Mouse (Mus musculus): ENCODE measurements around the gene Gpn2. TPM values are rescaled to one million over a fixed set of nuclear protein-coding genes. Genes with fewer than 3 reads are reported as not detected.

Gene Gpn2
- polyA plus RNA-seq, 1 experiment from 2014 or later = 20.4 TPM

DNA sequence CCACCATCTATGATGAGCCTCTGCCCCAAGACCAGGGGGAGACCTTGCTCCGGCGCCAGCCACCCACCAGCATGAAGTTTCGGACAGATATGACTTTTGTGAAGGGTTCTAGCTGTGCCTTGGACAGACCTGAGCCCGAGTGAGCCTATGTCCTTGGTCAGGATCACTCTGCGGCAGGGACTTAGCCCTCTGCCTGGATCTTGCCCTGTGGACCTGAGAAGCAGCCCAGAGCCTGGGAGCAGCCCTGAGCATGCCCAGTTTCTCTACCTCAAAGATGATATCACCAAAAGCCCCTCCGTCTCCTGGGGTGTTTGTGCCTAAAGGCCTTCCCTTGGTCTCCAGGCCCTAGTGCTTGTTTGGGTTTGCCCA lies 488 bp upstream of the Gpn2 start:
- peak overlapping the region; percentile 99 for H3K4me2 ChIP-seq (replicated peaks)
- peak overlapping the region; percentile 87 for H3K27ac ChIP-seq
- peak overlapping the region; percentile 85 for H3K4me3 ChIP-seq (replicated peaks; ENCODE audit: low read length)
- 65% methylated on average over 6 of the region's 6 CpGs for WGBS
- no peaks in the 10 kb centered on the region for H3K27me3 ChIP-seq (ENCODE audit: control insufficient read depth, insufficient read depth, low read length)
- peaks cover 12% of the 10 kb centered on the region; the same call in 1 of the 2 replicates for H3K4me1 ChIP-seq (replicated peaks; ENCODE audit: control insufficient read depth, insufficient read depth, low read length)
- H3K36me3 ChIP-seq (replicated peaks; ENCODE audit: control insufficient read depth, insufficient read depth) = peaks cover 57% of the 10 kb centered on the region
- ATAC-seq (ENCODE audit: low FRiP score) (peak; percentile 5; the same call in 1 of the 2 replicates), DNase-seq (ENCODE audit: low spot score) (no peak)
- peak overlapping the region; percentile 83 for H3K9ac ChIP-seq
- no peaks in the 10 kb centered on the region for H3K9me3 ChIP-seq (ENCODE audit: control insufficient read depth, low read length)

DNA sequence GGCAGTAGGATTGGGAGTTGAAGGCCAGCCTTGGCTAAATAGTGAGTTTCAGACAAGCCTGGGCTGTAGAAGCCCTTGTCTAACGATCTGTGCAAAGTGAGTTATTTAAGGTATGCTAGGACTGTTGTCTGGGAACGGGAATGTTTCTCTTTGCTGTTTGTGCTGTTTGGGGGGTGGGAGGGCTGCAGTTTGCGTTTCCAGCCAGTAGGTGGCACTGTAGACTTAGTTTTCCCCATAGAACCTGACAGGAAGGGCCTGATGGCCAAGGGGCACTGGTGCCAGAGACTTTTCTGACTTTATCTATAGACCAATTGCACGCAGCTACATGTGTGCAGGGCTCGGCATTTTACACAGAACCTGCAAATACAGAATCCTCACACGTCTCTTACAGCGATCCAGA lies 8.4 kb downstream of the Gpn2 start:
- H3K4me3 ChIP-seq (replicated peaks; ENCODE audit: low read length) = no peak overlapping the region
- no peaks in the 10 kb centered on the region for H3K9me3 ChIP-seq (ENCODE audit: control insufficient read depth, low read length)
- peaks cover 4% of the 10 kb centered on the region; the same call in 1 of the 2 replicates for H3K27me3 ChIP-seq (ENCODE audit: control insufficient read depth, insufficient read depth, low read length)
- H3K4me2 ChIP-seq (replicated peaks) = no peak overlapping the region
- ATAC-seq (ENCODE audit: low FRiP score) (no peak), DNase-seq (ENCODE audit: low spot score) (peak; percentile 86)
- H3K27ac ChIP-seq = no peak overlapping the region
- H3K4me1 ChIP-seq (replicated peaks; ENCODE audit: control insufficient read depth, insufficient read depth, low read length) = no peaks in the 10 kb centered on the region
- H3K36me3 ChIP-seq (replicated peaks; ENCODE audit: control insufficient read depth, insufficient read depth) = peaks cover 43% of the 10 kb centered on the region
- WGBS = 39% methylated on average over 7 of the region's 7 CpGs
- no peak overlapping the region for H3K9ac ChIP-seq

DNA sequence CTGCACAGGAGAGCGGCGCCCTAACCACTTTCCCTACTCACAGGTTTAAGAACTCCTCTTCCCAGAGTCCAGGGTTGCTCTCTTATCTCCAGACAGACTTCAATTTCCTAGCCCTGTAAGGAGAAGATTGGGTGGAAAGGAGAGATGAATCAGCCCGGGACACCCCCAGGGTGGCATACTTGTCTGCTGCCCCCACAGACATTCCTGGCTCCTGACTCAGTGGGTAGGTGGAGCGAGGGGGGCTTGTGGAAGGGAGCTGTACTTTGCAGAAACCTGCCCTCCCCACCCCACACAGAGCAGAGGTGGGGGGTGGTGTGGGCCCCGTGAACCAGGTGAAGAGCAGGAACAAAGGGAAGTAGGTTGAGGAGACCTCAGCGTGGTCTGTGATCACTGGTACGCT lies 11.4 kb downstream of the Gpn2 start:
- Histone ChIP-seq H3K27me3 (ENCODE audit: control insufficient read depth, insufficient read depth, low read length) (peaks cover 33% of the 10 kb centered on the region), H3K27ac (no peak overlapping the region), H3K9me3 (ENCODE audit: control insufficient read depth, low read length) (no peaks in the 10 kb centered on the region), H3K4me1 (replicated peaks; ENCODE audit: control insufficient read depth, insufficient read depth, low read length) (no peaks in the 10 kb centered on the region), H3K4me3 (replicated peaks; ENCODE audit: low read length) (no peak overlapping the region), H3K4me2 (replicated peaks) (no peak overlapping the region), H3K9ac (no peak overlapping the region), H3K36me3 (replicated peaks; ENCODE audit: control insufficient read depth, insufficient read depth) (peaks cover 14% of the 10 kb centered on the region)
- ATAC-seq (ENCODE audit: low FRiP score) = no peak
- 76% methylated on average over 7 of the region's 7 CpGs for WGBS
- DNase-seq (ENCODE audit: low spot score) = no peak

DNA sequence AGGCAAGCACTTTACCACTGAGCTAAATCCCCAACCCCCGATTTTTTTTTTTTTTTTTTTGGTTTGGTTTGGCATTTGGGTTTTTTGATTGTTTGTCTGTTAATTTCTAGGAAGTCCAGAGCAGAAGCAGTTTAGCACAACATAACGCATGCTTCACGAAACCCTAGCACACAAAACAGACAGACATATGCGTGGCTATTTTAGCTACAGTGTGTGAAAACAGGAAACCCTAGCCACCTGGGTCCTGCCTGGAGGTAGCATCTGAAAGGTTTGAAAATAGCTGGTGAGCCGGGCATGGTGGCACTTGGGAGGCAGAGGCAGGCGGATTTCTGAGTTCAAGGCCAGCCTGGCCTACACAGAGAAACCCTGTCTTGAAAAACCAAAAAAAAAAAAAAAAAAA lies 11.9 kb downstream of the Gpn2 start:
- Histone ChIP-seq H3K4me3 (replicated peaks; ENCODE audit: low read length) (no peak overlapping the region), H3K9me3 (ENCODE audit: control insufficient read depth, low read length) (no peaks in the 10 kb centered on the region), H3K27ac (no peak overlapping the region), H3K36me3 (replicated peaks; ENCODE audit: control insufficient read depth, insufficient read depth) (peaks cover 8% of the 10 kb centered on the region; the same call in 1 of the 2 replicates), H3K4me2 (replicated peaks) (no peak overlapping the region), H3K4me1 (replicated peaks; ENCODE audit: control insufficient read depth, insufficient read depth, low read length) (no peaks in the 10 kb centered on the region), H3K9ac (no peak overlapping the region), H3K27me3 (ENCODE audit: control insufficient read depth, insufficient read depth, low read length) (peaks cover 34% of the 10 kb centered on the region)
- DNase-seq (ENCODE audit: low spot score) = no peak
- ATAC-seq (ENCODE audit: low FRiP score) = no peak
- 80% methylated on average over 6 of the region's 6 CpGs for WGBS

DNA sequence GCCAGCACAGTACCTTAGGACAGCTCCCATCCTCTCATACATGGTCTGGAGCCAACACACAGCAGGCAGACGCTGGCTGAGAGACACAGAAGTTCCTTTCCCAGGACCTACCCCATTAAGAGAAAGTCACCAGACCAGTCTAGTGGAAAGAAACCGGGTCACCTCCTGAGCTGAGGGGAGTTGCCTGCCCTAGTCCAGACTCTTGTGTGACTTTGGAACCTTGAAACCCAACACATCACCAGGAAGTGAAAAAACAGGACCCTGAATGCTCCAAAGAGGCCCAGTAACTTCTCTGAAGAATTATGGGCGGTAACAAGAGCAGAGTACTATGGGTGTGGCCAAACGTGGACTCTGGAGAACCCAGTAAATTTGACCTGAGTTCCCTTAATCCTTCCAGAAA lies 14.5 kb downstream of the Gpn2 start:
- WGBS = 49% methylated on average over 4 of the region's 4 CpGs
- H3K36me3 ChIP-seq (replicated peaks; ENCODE audit: control insufficient read depth, insufficient read depth) = peaks cover 5% of the 10 kb centered on the region
- H3K4me2 ChIP-seq (replicated peaks) = no peak overlapping the region
- no peak overlapping the region for H3K27ac ChIP-seq
- DNase-seq (ENCODE audit: low spot score) = no peak
- no peak for ATAC-seq (ENCODE audit: low FRiP score)
- H3K27me3 ChIP-seq (ENCODE audit: control insufficient read depth, insufficient read depth, low read length) = peaks cover 57% of the 10 kb centered on the region
- H3K4me3 ChIP-seq (replicated peaks; ENCODE audit: low read length) = no peak overlapping the region
- no peak overlapping the region for H3K9ac ChIP-seq
- H3K4me1 ChIP-seq (replicated peaks; ENCODE audit: control insufficient read depth, insufficient read depth, low read length) = no peaks in the 10 kb centered on the region
- no peaks in the 10 kb centered on the region for H3K9me3 ChIP-seq (ENCODE audit: control insufficient read depth, low read length)

DNA sequence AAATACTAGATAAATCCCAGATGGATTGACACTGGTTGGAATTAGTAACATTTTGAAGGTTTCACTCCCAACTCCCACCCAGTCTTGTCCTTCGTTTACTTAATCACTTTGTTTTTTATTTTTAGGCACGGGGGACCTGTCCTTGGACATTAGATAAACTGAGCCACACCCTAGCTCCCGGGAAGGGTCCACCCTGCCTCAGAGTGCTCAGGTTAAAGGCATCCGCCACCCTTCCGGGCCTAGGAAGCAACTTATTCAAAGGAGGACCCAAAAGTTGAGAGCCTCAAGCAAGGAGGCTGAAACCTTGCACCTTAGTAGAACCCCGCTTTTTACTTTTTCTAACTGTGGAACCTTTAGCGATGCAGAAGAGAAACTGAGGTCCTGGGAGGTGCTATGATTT lies 15.0 kb downstream of the Gpn2 start:
- no peak overlapping the region for H3K27ac ChIP-seq
- DNase-seq (ENCODE audit: low spot score) (no peak), ATAC-seq (ENCODE audit: low FRiP score) (no peak)
- 25% methylated on average over 7 of the region's 7 CpGs for WGBS
- peaks cover 10% of the 10 kb centered on the region for H3K36me3 ChIP-seq (replicated peaks; ENCODE audit: control insufficient read depth, insufficient read depth)
- H3K4me3 ChIP-seq (replicated peaks; ENCODE audit: low read length) = peak overlapping the region; percentile 39
- peaks cover 57% of the 10 kb centered on the region for H3K27me3 ChIP-seq (ENCODE audit: control insufficient read depth, insufficient read depth, low read length)
- H3K9ac ChIP-seq = peak overlapping the region; percentile 33
- H3K4me1 ChIP-seq (replicated peaks; ENCODE audit: control insufficient read depth, insufficient read depth, low read length) = no peaks in the 10 kb centered on the region
- no peaks in the 10 kb centered on the region for H3K9me3 ChIP-seq (ENCODE audit: control insufficient read depth, low read length)
- H3K4me2 ChIP-seq (replicated peaks) = peak overlapping the region; percentile 70

DNA sequence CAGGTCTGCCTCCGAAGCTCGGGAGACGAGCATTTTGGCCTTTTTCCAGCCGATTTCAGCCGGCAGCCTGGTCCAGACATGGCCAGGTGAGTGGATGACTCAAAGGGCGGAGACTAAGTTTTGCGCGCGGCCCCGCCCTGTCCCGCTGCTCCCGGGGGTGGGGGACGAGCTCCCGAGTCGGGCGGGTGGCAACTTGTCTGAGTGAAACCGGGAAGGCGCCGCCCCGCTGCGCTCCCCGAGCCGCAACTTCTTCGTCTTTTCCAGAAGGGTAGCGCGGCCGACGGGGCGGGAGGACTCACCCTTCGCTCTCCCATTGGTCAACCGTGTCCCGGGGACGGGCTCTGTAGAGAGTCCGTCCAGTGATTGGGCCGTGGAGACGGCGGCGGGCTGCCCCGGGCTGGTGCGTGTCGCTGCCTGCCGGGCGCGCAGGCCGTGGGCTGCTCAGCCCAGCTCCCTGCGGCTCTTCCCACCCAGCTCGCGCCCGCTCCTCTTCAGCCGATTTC lies 15.5 kb downstream of the Gpn2 start:
- Histone ChIP-seq H3K4me2 (replicated peaks) (peak overlapping the region; percentile 70), H3K4me1 (replicated peaks; ENCODE audit: control insufficient read depth, insufficient read depth, low read length) (no peaks in the 10 kb centered on the region), H3K27ac (no peak overlapping the region), H3K9ac (peak overlapping the region; percentile 33), H3K36me3 (replicated peaks; ENCODE audit: control insufficient read depth, insufficient read depth) (peaks cover 13% of the 10 kb centered on the region), H3K27me3 (ENCODE audit: control insufficient read depth, insufficient read depth, low read length) (peaks cover 57% of the 10 kb centered on the region), H3K9me3 (ENCODE audit: control insufficient read depth, low read length) (no peaks in the 10 kb centered on the region), H3K4me3 (replicated peaks; ENCODE audit: low read length) (peak overlapping the region; percentile 39)
- DNase-seq (ENCODE audit: low spot score) (peak; percentile 67), ATAC-seq (ENCODE audit: low FRiP score) (peak; percentile 93)
- WGBS = 1% methylated on average over 50 of the region's 50 CpGs

DNA sequence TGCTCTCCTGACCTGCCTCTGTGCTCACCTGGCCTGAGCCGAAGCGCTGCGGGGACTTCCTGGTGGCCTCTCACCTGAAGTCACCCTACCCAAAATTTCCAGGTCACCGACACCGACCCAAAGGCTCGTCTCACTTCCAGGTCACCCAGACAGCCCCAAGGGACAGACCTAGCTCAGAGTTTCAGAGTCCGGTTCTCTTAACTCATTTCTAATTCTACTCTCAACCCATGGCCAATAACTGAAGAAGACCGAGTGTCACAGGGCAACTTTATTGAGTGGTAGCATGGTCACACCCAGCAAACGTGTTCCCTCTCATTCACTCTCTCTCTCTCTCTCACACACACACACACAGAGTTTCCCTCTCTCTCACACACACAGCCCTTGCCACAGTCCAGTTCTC lies 16.1 kb downstream of the Gpn2 start:
- Histone ChIP-seq H3K9me3 (ENCODE audit: control insufficient read depth, low read length) (no peaks in the 10 kb centered on the region), H3K4me3 (replicated peaks; ENCODE audit: low read length) (peak overlapping the region; percentile 39), H3K4me2 (replicated peaks) (peak overlapping the region; percentile 70), H3K9ac (peak overlapping the region; percentile 33; the same call in 1 of the 2 replicates), H3K27me3 (ENCODE audit: control insufficient read depth, insufficient read depth, low read length) (peaks cover 57% of the 10 kb centered on the region), H3K27ac (no peak overlapping the region), H3K4me1 (replicated peaks; ENCODE audit: control insufficient read depth, insufficient read depth, low read length) (no peaks in the 10 kb centered on the region), H3K36me3 (replicated peaks; ENCODE audit: control insufficient read depth, insufficient read depth) (peaks cover 16% of the 10 kb centered on the region)
- DNase-seq (ENCODE audit: low spot score) (no peak), ATAC-seq (ENCODE audit: low FRiP score) (no peak)
- WGBS = 17% methylated on average over 9 of the region's 9 CpGs

DNA sequence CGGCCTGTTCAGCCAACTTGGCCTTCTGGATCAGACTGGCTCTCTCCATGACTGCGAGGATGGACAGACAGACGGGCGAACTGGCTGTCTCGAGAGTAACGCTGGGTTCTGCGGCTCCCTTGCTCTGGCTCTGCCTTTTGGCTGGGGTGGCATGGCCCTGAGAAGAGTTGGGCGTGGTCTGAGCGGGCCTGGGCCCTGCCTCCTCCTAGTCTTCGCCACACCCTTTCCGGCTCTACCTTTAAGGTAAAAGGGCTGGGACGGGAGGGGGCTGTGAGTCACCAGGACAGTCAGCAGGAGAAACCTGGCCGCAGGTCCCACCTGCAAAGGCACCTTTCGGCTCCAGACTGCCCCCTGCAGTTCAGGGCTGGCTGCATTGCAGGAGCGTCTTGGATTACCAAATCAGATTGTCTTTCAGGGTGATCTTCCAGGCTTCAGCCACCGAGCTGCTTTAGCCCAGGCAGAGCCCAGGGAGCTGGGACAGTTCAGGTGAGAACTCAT lies 17.6 kb downstream of the Gpn2 start, which contains the start of gene Sfn:
Gene Sfn, minus strand, starts transcription at position 448 of the 498 bp plus-strand sequence.
- no peak within 1 kb of the TSS for H3K27ac ChIP-seq
- DNase-seq (ENCODE audit: low spot score) = no peak
- H3K4me3 ChIP-seq (replicated peaks; ENCODE audit: low read length) = no peak within 1 kb of the TSS
- peaks cover 31% of the 10 kb centered on the region for H3K36me3 ChIP-seq (replicated peaks; ENCODE audit: control insufficient read depth, insufficient read depth)
- WGBS = 3% methylated on average over 16 of the region's 16 CpGs
- peak within 1 kb of the TSS; percentile 17 for H3K4me2 ChIP-seq (replicated peaks)
- no peak within 1 kb of the TSS for H3K9ac ChIP-seq
- peaks cover 57% of the 10 kb centered on the region for H3K27me3 ChIP-seq (ENCODE audit: control insufficient read depth, insufficient read depth, low read length)
- no peak for ATAC-seq (ENCODE audit: low FRiP score)
- H3K4me1 ChIP-seq (replicated peaks; ENCODE audit: control insufficient read depth, insufficient read depth, low read length) = no peaks in the 10 kb centered on the region
- no peaks in the 10 kb centered on the region for H3K9me3 ChIP-seq (ENCODE audit: control insufficient read depth, low read length)

DNA sequence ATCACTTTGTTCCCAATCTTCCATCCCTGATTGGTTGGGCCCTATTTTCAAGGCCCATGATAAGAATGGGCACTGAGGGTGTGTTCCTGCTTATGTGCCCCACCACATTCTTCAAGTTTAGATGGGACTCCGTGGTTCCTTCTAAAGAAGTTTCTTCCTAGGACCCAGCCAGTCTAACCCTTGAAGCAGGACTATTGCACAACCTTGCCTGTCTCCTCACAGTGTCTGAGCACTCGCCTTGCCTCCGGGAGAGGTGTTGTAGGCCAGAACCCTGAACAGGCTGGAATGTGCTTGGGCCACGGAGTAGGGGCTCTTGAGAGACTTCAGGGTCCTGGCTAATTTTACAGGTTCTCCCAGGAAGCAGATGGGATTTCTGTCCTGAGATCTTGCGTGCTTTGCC lies 18.9 kb downstream of the Gpn2 start:
- no peak for DNase-seq (ENCODE audit: low spot score)
- Histone ChIP-seq H3K27ac (no peak overlapping the region), H3K4me1 (replicated peaks; ENCODE audit: control insufficient read depth, insufficient read depth, low read length) (no peaks in the 10 kb centered on the region), H3K9me3 (ENCODE audit: control insufficient read depth, low read length) (no peaks in the 10 kb centered on the region), H3K27me3 (ENCODE audit: control insufficient read depth, insufficient read depth, low read length) (peaks cover 49% of the 10 kb centered on the region), H3K4me3 (replicated peaks; ENCODE audit: low read length) (no peak overlapping the region), H3K9ac (no peak overlapping the region), H3K4me2 (replicated peaks) (no peak overlapping the region), H3K36me3 (replicated peaks; ENCODE audit: control insufficient read depth, insufficient read depth) (peaks cover 42% of the 10 kb centered on the region)
- no peak for ATAC-seq (ENCODE audit: low FRiP score)
- 97% methylated on average over 5 of the region's 5 CpGs for WGBS
